Mouse (Mus musculus): Measurements from ENCODE around the gene Znhit1. TPM values are rescaled to one million over a fixed set of nuclear protein-coding genes. Genes with fewer than 3 reads are reported as not detected.

The Znhit1 gene
- polyA plus RNA-seq, 1 experiment: 97.7 TPM

- no peak overlapping the region for H3K4me3 ChIP-seq
- H3K4me2 ChIP-seq (ENCODE audit: low read depth): no peak overlapping the region
Measured at GRCm38 (mm10) chr5:136958991-136959605, 28.7 kb downstream of the Znhit1 start.

GRCm38 (mm10) chr5:136957250-136957649 is 30.6 kb downstream of the Znhit1 start:
- Histone ChIP-seq H3K36me3 (ENCODE audit: control insufficient read depth, insufficient read depth) (no peaks in the 10 kb centered on the region), H3K4me2 (ENCODE audit: low read depth) (no peak overlapping the region), H3ac (ENCODE audit: control insufficient read depth, insufficient read length) (no peak overlapping the region), H3K4me3 (no peak overlapping the region), H3K79me2 (ENCODE audit: control insufficient read depth, insufficient read depth) (peaks cover 29% of the 10 kb centered on the region), H3K27me3 (ENCODE audit: control insufficient read depth, insufficient read depth, insufficient read length) (no peaks in the 10 kb centered on the region)
- TF ChIP-seq SRF (IDR thresholded peaks at IDR 0.05; ENCODE audit: control insufficient read depth, insufficient read length, low read depth): no peak
- TF ChIP-seq E2F4 (IDR thresholded peaks at IDR 0.05; ENCODE audit: insufficient read depth): no peak
- no peak for TF ChIP-seq MYOG (IDR thresholded peaks at IDR 0.05; ENCODE audit: control insufficient read depth in 1 of 3, insufficient read depth in 1 of 3, insufficient read length in 2 of 3, low read depth in 2 of 3)
- TF ChIP-seq TCF3 (IDR thresholded peaks at IDR 0.05; ENCODE audit: insufficient read length, low read depth): no peak
- no peak for TF ChIP-seq TCF12 (IDR thresholded peaks at IDR 0.05; ENCODE audit: insufficient read depth, poor library complexity, severe bottlenecking)
- no peak for TF ChIP-seq POLR2A (IDR thresholded peaks at IDR 0.05; ENCODE audit: insufficient read length, low read depth)
- no peak for TF ChIP-seq USF1 (IDR thresholded peaks at IDR 0.05; ENCODE audit: low read depth)
- no peak for TF ChIP-seq POLR2AphosphoS2 (IDR thresholded peaks at IDR 0.05; ENCODE audit: insufficient read length, low read depth)
- no peak for TF ChIP-seq MAX (IDR thresholded peaks at IDR 0.05; ENCODE audit: low read depth)
- TF ChIP-seq MYOD1 (IDR thresholded peaks at IDR 0.05; ENCODE audit: control insufficient read depth in 1 of 3, insufficient read length in 2 of 3, low read depth in 2 of 3): no peak
- no peak for TF ChIP-seq CEBPB (IDR thresholded peaks at IDR 0.05; ENCODE audit: insufficient read depth, poor library complexity, severe bottlenecking)
- TF ChIP-seq REST (IDR thresholded peaks at IDR 0.05; ENCODE audit: insufficient read depth, insufficient read length): no peak

More at GRCm38 (mm10) chr5:136958991-136959605, 28.7 kb downstream of the Znhit1 start:
- H3ac ChIP-seq (ENCODE audit: control insufficient read depth, insufficient read length): no peak overlapping the region
- peaks cover 19% of the 10 kb centered on the region for H3K79me2 ChIP-seq (ENCODE audit: control insufficient read depth, insufficient read depth)
- H3K27me3 ChIP-seq (ENCODE audit: control insufficient read depth, insufficient read depth, insufficient read length): no peaks in the 10 kb centered on the region
- TF ChIP-seq POLR2AphosphoS2 (IDR thresholded peaks at IDR 0.05; ENCODE audit: insufficient read length, low read depth) (no peak), USF1 (IDR thresholded peaks at IDR 0.05; ENCODE audit: low read depth) (no peak), MYOD1 (IDR thresholded peaks at IDR 0.05; ENCODE audit: control insufficient read depth in 1 of 3, insufficient read length in 2 of 3, low read depth in 2 of 3) (no peak), E2F4 (IDR thresholded peaks at IDR 0.05; ENCODE audit: insufficient read depth) (no peak), MAX (IDR thresholded peaks at IDR 0.05; ENCODE audit: low read depth) (no peak)
- no peaks in the 10 kb centered on the region for H3K36me3 ChIP-seq (ENCODE audit: control insufficient read depth, insufficient read depth)

- Histone ChIP-seq H3ac (ENCODE audit: control insufficient read depth, insufficient read length) (no peak overlapping the region), H3K4me3 (no peak overlapping the region), H3K27me3 (ENCODE audit: control insufficient read depth, insufficient read depth, insufficient read length) (no peaks in the 10 kb centered on the region), H3K79me2 (ENCODE audit: control insufficient read depth, insufficient read depth) (peaks cover 29% of the 10 kb centered on the region), H3K36me3 (ENCODE audit: control insufficient read depth, insufficient read depth) (no peaks in the 10 kb centered on the region), H3K4me2 (ENCODE audit: low read depth) (no peak overlapping the region)
- no peak for TF ChIP-seq CEBPB (IDR thresholded peaks at IDR 0.05; ENCODE audit: insufficient read depth, poor library complexity, severe bottlenecking)
- TF ChIP-seq USF1 (IDR thresholded peaks at IDR 0.05; ENCODE audit: low read depth): no peak
Measured at GRCm38 (mm10) chr5:136955622-136956021, 32.2 kb downstream of the Znhit1 start.

- Histone ChIP-seq H3ac (ENCODE audit: control insufficient read depth, insufficient read length) (peak overlapping the region; percentile 46), H3K4me2 (ENCODE audit: low read depth) (peak overlapping the region; percentile 83), H3K27me3 (ENCODE audit: control insufficient read depth, insufficient read depth, insufficient read length) (no peaks in the 10 kb centered on the region), H3K79me2 (ENCODE audit: control insufficient read depth, insufficient read depth) (peaks cover 29% of the 10 kb centered on the region), H3K36me3 (ENCODE audit: control insufficient read depth, insufficient read depth) (no peaks in the 10 kb centered on the region), H3K4me3 (peak overlapping the region; percentile 78)
- no peak for TF ChIP-seq TCF3 (IDR thresholded peaks at IDR 0.05; ENCODE audit: insufficient read length, low read depth)
- TF ChIP-seq POLR2AphosphoS2 (IDR thresholded peaks at IDR 0.05; ENCODE audit: insufficient read length, low read depth): no peak
- no peak for TF ChIP-seq SRF (IDR thresholded peaks at IDR 0.05; ENCODE audit: control insufficient read depth, insufficient read length, low read depth)
- TF ChIP-seq REST (IDR thresholded peaks at IDR 0.05; ENCODE audit: insufficient read depth, insufficient read length): no peak
- TF ChIP-seq POLR2A (IDR thresholded peaks at IDR 0.05; ENCODE audit: insufficient read length, low read depth): no peak
- TF ChIP-seq MAX (IDR thresholded peaks at IDR 0.05; ENCODE audit: low read depth): no peak
- TF ChIP-seq USF1 (IDR thresholded peaks at IDR 0.05; ENCODE audit: low read depth): no peak
- TF ChIP-seq TCF12 (IDR thresholded peaks at IDR 0.05; ENCODE audit: insufficient read depth, poor library complexity, severe bottlenecking): no peak
- no peak for TF ChIP-seq CEBPB (IDR thresholded peaks at IDR 0.05; ENCODE audit: insufficient read depth, poor library complexity, severe bottlenecking)
- no peak for TF ChIP-seq MYOD1 (IDR thresholded peaks at IDR 0.05; ENCODE audit: control insufficient read depth in 1 of 3, insufficient read length in 2 of 3, low read depth in 2 of 3)
- no peak for TF ChIP-seq E2F4 (IDR thresholded peaks at IDR 0.05; ENCODE audit: insufficient read depth)
- no peak for TF ChIP-seq MYOG (IDR thresholded peaks at IDR 0.05; ENCODE audit: control insufficient read depth in 1 of 3, insufficient read depth in 1 of 3, insufficient read length in 2 of 3, low read depth in 2 of 3)
Measured at GRCm38 (mm10) chr5:136953440-136953951, 34.3 kb downstream of the Znhit1 start.

GRCm38 (mm10) chr5:136953015-136953414 is 34.8 kb downstream of the Znhit1 start, which contains the start of gene Fis1:
Fis1 (plus strand) TSS chr5:136953275.
- peaks cover 29% of the 10 kb centered on the region for H3K79me2 ChIP-seq (ENCODE audit: control insufficient read depth, insufficient read depth)

More at GRCm38 (mm10) chr5:136953015-136953414, 34.8 kb downstream of the Znhit1 start, which contains the start of gene Fis1:
- peak within 1 kb of the TSS; percentile 83 for H3K4me2 ChIP-seq (ENCODE audit: low read depth)
- TF ChIP-seq MYOG (IDR thresholded peaks at IDR 0.05; ENCODE audit: control insufficient read depth in 1 of 3, insufficient read depth in 1 of 3, insufficient read length in 2 of 3, low read depth in 2 of 3): no peak
- TF ChIP-seq TCF3 (IDR thresholded peaks at IDR 0.05; ENCODE audit: insufficient read length, low read depth): no peak
- TF ChIP-seq MAX (IDR thresholded peaks at IDR 0.05; ENCODE audit: low read depth): no peak
- peak; percentile 49 for TF ChIP-seq POLR2A (IDR thresholded peaks at IDR 0.05; ENCODE audit: insufficient read length, low read depth)
- TF ChIP-seq CEBPB (IDR thresholded peaks at IDR 0.05; ENCODE audit: insufficient read depth, poor library complexity, severe bottlenecking): no peak
- no peak for TF ChIP-seq TCF12 (IDR thresholded peaks at IDR 0.05; ENCODE audit: insufficient read depth, poor library complexity, severe bottlenecking)
- TF ChIP-seq SRF (IDR thresholded peaks at IDR 0.05; ENCODE audit: control insufficient read depth, insufficient read length, low read depth): no peak
- peak; percentile 60 for TF ChIP-seq REST (IDR thresholded peaks at IDR 0.05; ENCODE audit: insufficient read depth, insufficient read length)
- TF ChIP-seq POLR2AphosphoS2 (IDR thresholded peaks at IDR 0.05; ENCODE audit: insufficient read length, low read depth): peak; percentile 17
- H3K27me3 ChIP-seq (ENCODE audit: control insufficient read depth, insufficient read depth, insufficient read length): no peaks in the 10 kb centered on the region
- peak within 1 kb of the TSS; percentile 46 for H3ac ChIP-seq (ENCODE audit: control insufficient read depth, insufficient read length)
- H3K36me3 ChIP-seq (ENCODE audit: control insufficient read depth, insufficient read depth): no peaks in the 10 kb centered on the region
- peak within 1 kb of the TSS; percentile 78 for H3K4me3 ChIP-seq
